ENCODE assay signal across 24 mouse cellular contexts in genomic region chr5:9272976-9273375, GRCm38 (mm10).
"Had no signal": no experiment of that assay in that cellular context is flagged by ENCODE, and none has a peak within 500 bp of the region (broad histone marks: within the 10 kb centered on the region; RNA-seq: fewer than 3 reads in every experiment).

No protein-coding gene starts in this region.

- H3K4me1 ChIP-seq: heart, embryonic 10.5 days; heart, embryonic 12.5 days; hindbrain, embryonic 10.5 days; hindbrain, embryonic 12.5 days; intestine, embryonic 15.5 days; limb, embryonic 13.5 days had no signal

- H3K27ac ChIP-seq: gastrocnemius, adult 2 months; heart, embryonic 10.5 days; hindbrain, embryonic 10.5 days; hindbrain, embryonic 12.5 days; hindbrain, embryonic 14.5 days; intestine, embryonic 15.5 days; limb, embryonic 13.5 days had no signal

- H3K4me3 ChIP-seq: gastrocnemius, adult 2 months; heart, embryonic 10.5 days; heart, embryonic 12.5 days; hindbrain, embryonic 10.5 days; hindbrain, embryonic 12.5 days; intestine, embryonic 15.5 days; limb, embryonic 13.5 days had no signal

- H3K36me3 ChIP-seq: heart, embryonic 10.5 days; heart, embryonic 12.5 days; hindbrain, embryonic 10.5 days; hindbrain, embryonic 12.5 days; intestine, embryonic 15.5 days; limb, embryonic 13.5 days had no signal

- H3K27me3 ChIP-seq: heart, embryonic 12.5 days; hindbrain, embryonic 12.5 days; intestine, embryonic 15.5 days; limb, embryonic 13.5 days had no signal

- H3K9me3 ChIP-seq: heart, embryonic 10.5 days; hindbrain, embryonic 10.5 days; hindbrain, embryonic 12.5 days; intestine, embryonic 15.5 days; limb, embryonic 13.5 days had no signal

- H3K9ac ChIP-seq: heart, embryonic 12.5 days; hindbrain, embryonic 12.5 days; hindbrain, embryonic 14.5 days; intestine, embryonic 15.5 days; limb, embryonic 13.5 days had no signal

- ATAC-seq: forebrain, embryonic 16.5 days; hindbrain, embryonic 16.5 days; inflammation-experienced regulatory T-cells, adult 6 months; intestine, embryonic 15.5 days; intestine, postnatal 0 days had no signal

- H3K4me2 ChIP-seq: heart, embryonic 12.5 days; hindbrain, embryonic 12.5 days; hindbrain, embryonic 14.5 days; intestine, embryonic 15.5 days; limb, embryonic 13.5 days had no signal

- DNase-seq: gastrocnemius, adult 2 months; gastrocnemius, postnatal 10 days; gastrocnemius, postnatal 25 days; heart, adult 18-20 months; heart, postnatal 10 days; heart, postnatal 4 days; kidney, adult 18-20 months; kidney, adult 8-10 months; kidney, postnatal 10 days; kidney, postnatal 25 days; layer of hippocampus, adult 9-11 months; layer of hippocampus, postnatal 36 days; left cerebral cortex, postnatal 4 days had no signal
